Mouse (Mus musculus) stomach, embryonic 15.5 days (tissue): ENCODE results near the gene Mmp1b. TPM values are rescaled to one million over a fixed set of nuclear protein-coding genes. Genes with fewer than 3 reads are reported as not detected.
"Not testable (repeated sequence)": the region's sequence is repeated elsewhere in the genome, so short reads cannot be mapped to it uniquely, and the experiment has no call there.

Experiments used
- ATAC-seq: fragments of 200-750 bp; cut with Nextera tagmentation; 2 replicates; pipeline ENCODE4 v1.8.0; 2017; ENCODE audit warnings: low read depth, moderate number of reproducible peaks, moderate TSS enrichment; ENCODE audit not compliant: insufficient read depth, low FRiP score
- H3K27ac ChIP-seq: fragments of 300-500 bp; sonication (generic); 2 replicates; pipeline ENCODE4 v1.5.1; 2015; ENCODE audit warnings: mild to moderate bottlenecking, inconsistent platforms
- H3K27me3 ChIP-seq: fragments of 300-500 bp; sonication (generic); replicated peaks from 2 replicates; pipeline ENCODE4 v1.6.1; 2015; ENCODE audit warnings: inconsistent platforms
- H3K36me3 ChIP-seq: fragments of 300-500 bp; sonication (generic); 2 replicates; pipeline ENCODE4 v1.6.1; 2015; ENCODE audit warnings: inconsistent platforms
- H3K4me1 ChIP-seq: fragments of 300-500 bp; sonication (generic); 2 replicates; pipeline ENCODE4 v1.6.1; 2015; ENCODE audit warnings: inconsistent platforms
- H3K4me2 ChIP-seq: fragments of 300-500 bp; sonication (generic); 2 replicates; pipeline ENCODE4 v1.6.1; 2015; ENCODE audit warnings: mild to moderate bottlenecking, inconsistent platforms
- H3K4me3 ChIP-seq: fragments of 300-500 bp; sonication (generic); replicated peaks from 2 replicates; pipeline ENCODE4 v1.5.1; 2015; ENCODE audit warnings: inconsistent platforms
- H3K9ac ChIP-seq: fragments of 300-500 bp; sonication (generic); 2 replicates; pipeline ENCODE4 v1.6.1; 2015; ENCODE audit warnings: inconsistent platforms
- H3K9me3 ChIP-seq: fragments of 300-500 bp; sonication (generic); 2 replicates; pipeline ENCODE4 v1.6.1; 2016; ENCODE audit warnings: inconsistent platforms
- WGBS: fragments of 180-500 bp; shearing (Covaris S2); methylation state at CpG from one replicate; pipeline ENCODE4 v1.1.7; 2015; 5-methylcytosine and 5-hydroxymethylcytosine counted together
- polyA plus RNA-seq: library from polyadenylated mRNA; unstranded; fragments of >200 nt; fragmentation: Nextera tagmentation; extraction: Ambion mirVana; gene quantifications from 2 replicates; pipeline ENCODE4 v1.2.1, GENCODE M21; 2015

Mmp1b gene
- polyA plus RNA-seq = not detected in 2 replicates

DNA sequence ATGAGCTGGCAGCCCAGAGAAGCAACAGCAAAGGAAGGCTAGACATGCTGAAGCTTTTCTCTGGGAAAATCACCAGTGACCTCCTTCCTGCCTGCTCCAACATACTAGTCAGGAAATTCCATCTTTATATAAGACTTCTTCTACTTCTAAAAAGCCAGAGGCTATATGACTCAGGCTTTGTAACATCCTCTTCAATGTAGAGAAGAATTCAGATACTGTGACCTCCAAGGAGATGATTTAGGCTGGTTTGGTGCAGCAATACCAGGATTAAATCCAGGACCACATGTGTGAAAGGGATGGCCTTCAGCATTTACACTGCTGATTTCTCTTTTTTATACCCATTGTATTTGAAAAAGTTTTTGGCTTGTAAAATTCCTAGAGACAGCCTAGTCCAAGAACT is at the start of gene Mmp1b:
Gene Mmp1b, minus strand, starts transcription at position 101 of the 400 bp plus-strand sequence.
- no peaks in the 10 kb centered on the region for H3K4me1 ChIP-seq
- no peak within 1 kb of the TSS for H3K4me3 ChIP-seq
- ATAC-seq = no peak
- H3K36me3 ChIP-seq = no peaks in the 10 kb centered on the region
- H3K27ac ChIP-seq = no peak within 1 kb of the TSS
- H3K4me2 ChIP-seq = no peak within 1 kb of the TSS
- H3K9ac ChIP-seq = no peak within 1 kb of the TSS
- H3K9me3 ChIP-seq = no peaks in the 10 kb centered on the region
- H3K27me3 ChIP-seq = no peaks in the 10 kb centered on the region

DNA sequence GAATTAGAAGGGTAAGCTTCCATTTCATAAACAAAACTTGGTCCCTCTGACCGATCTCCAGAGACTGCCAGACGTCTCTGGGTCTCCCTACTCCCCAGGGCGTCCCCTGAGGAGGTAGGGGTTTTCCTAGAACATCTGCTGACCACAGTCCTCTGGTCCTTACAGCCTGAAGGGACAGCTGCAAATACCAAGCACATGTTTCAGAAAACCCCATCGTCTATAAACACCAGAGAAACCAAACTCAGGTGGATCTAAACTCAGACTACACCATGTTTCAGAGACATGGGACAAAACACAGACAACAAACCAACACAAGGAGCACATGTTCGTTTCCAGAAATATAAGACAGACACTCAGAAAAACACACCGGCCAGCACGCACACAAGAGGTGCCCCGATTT is 8.7 kb upstream of the Mmp1b start:
- not testable (repeated sequence) for H3K9ac ChIP-seq, H3K27ac ChIP-seq, H3K4me3 ChIP-seq, H3K36me3 ChIP-seq, ATAC-seq, H3K27me3 ChIP-seq, H3K4me1 ChIP-seq, H3K4me2 ChIP-seq, H3K9me3 ChIP-seq
- 80% methylated on average over 8 of the region's 8 CpGs for WGBS

DNA sequence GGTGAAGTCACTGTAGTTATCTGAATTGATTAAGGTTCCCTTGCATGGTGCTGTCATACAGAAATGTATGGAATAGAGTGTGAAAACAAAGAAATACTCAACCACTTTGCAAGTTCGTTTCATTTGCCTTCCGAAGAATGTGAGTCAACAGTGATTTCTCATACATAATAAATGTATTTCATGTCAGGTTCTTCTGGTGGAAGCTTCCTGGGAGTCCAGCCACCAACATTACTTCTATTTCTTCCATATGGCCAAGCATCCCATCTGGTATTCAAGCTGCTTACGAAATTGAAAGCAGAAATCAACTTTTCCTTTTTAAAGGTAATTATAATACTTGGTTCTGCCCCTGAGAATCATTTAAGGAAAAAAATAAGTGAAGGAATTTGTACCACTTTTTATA is 33.3 kb downstream of the Mmp1b start:
- Histone ChIP-seq H3K4me1 (no peaks in the 10 kb centered on the region), H3K27me3 (no peaks in the 10 kb centered on the region), H3K9me3 (no peaks in the 10 kb centered on the region), H3K9ac (no peak overlapping the region), H3K36me3 (no peaks in the 10 kb centered on the region), H3K4me3 (no peak overlapping the region), H3K27ac (no peak overlapping the region), H3K4me2 (no peak overlapping the region)
- ATAC-seq = no peak
- WGBS = 73% methylated on average over 3 of the region's 3 CpGs

DNA sequence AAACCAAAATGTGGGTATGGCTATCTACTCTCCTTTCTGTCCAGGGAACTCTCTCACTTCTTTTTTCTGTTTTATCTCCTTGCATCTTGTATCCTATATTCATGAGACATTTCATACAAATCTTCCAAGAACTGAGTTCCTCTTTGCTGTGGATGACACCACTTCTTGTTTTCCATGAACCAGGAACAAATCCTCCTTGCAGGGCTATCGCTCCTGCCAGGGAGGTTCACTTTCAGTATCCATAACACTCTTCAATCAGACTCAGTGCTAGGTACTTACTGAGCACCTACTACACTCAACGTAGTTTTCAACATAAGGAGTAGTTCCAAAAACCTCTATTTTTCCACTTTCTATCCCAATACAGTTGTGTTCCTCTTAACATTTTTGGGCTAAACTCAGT is 42.3 kb downstream of the Mmp1b start:
- Histone ChIP-seq H3K4me2 (no peak overlapping the region), H3K27me3 (no peaks in the 10 kb centered on the region), H3K27ac (no peak overlapping the region), H3K9me3 (no peaks in the 10 kb centered on the region), H3K4me3 (no peak overlapping the region), H3K36me3 (no peaks in the 10 kb centered on the region), H3K4me1 (no peaks in the 10 kb centered on the region), H3K9ac (no peak overlapping the region)
- 84% methylated on average over 2 of the region's 2 CpGs for WGBS
- no peak for ATAC-seq

DNA sequence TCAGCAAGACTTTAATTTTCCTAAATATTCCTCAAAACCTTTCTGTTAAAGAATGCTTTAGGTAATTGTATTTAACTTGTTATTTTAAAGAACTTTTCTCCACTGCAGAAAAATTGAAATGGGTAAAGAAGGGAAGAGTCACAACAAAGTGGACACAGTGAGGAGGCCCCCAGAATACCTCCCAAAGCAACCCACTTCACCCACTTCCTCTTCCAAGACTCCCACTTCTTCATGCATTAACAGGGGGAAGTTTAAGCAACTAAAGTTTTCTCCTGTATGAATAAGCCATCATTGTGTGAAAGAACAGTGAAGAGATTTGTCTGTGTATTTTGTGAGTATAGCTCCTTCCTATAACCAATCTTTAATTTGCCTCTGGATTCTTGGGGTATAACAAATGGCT is 43.7 kb downstream of the Mmp1b start, which contains the start of gene Mmp12:
Gene Mmp12, plus strand, starts transcription at position 275 of the 400 bp plus-strand sequence.
- H3K9ac ChIP-seq = no peak within 1 kb of the TSS
- H3K4me1 ChIP-seq = no peaks in the 10 kb centered on the region
- H3K9me3 ChIP-seq = no peaks in the 10 kb centered on the region
- no peaks in the 10 kb centered on the region for H3K36me3 ChIP-seq
- ATAC-seq = no peak
- H3K27me3 ChIP-seq = no peaks in the 10 kb centered on the region
- H3K4me3 ChIP-seq = no peak within 1 kb of the TSS
- no peak within 1 kb of the TSS for H3K27ac ChIP-seq
- no peak within 1 kb of the TSS for H3K4me2 ChIP-seq

DNA sequence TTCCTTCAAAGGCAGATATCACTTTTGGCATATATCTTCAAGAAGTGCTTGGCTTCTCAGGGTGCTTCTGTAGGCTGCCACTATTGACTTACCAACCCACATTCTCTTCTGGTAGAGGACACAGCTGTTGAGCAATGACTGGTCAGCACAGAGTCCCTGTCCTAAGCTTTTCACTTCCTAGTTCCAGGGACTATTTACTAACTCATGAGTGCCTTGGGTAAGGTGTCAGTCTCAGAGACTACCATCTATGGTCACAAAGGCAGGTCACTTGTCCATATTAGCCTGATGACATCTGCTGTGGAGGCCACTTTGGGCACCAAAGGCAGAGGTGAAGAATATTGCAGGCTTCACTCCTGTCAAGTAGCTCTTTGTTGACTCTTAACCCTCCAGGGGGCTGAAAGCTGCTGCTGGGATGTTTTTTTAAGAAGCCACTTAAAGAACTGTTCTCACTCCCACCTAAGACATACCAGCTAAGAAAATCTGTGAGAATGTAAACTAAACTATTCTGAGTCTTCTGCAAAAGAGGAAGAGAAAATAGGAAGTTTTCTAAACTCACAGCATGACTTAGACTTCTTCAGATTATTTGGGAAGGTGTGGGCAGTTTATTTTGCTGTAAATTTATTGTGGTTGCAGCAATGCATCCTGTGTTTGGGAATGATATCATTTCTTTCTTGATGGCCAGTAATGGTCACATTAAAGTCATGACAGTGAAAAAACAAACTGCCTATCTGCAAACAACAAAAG is 50.9 kb downstream of the Mmp1b start:
- no peak overlapping the region for H3K4me3 ChIP-seq
- H3K9ac ChIP-seq = no peak overlapping the region
- H3K36me3 ChIP-seq = no peaks in the 10 kb centered on the region
- no peaks in the 10 kb centered on the region for H3K9me3 ChIP-seq
- no peaks in the 10 kb centered on the region for H3K4me1 ChIP-seq
- ATAC-seq = no peak
- no peak overlapping the region for H3K4me2 ChIP-seq
- H3K27me3 ChIP-seq = no peaks in the 10 kb centered on the region
- H3K27ac ChIP-seq = no peak overlapping the region

DNA sequence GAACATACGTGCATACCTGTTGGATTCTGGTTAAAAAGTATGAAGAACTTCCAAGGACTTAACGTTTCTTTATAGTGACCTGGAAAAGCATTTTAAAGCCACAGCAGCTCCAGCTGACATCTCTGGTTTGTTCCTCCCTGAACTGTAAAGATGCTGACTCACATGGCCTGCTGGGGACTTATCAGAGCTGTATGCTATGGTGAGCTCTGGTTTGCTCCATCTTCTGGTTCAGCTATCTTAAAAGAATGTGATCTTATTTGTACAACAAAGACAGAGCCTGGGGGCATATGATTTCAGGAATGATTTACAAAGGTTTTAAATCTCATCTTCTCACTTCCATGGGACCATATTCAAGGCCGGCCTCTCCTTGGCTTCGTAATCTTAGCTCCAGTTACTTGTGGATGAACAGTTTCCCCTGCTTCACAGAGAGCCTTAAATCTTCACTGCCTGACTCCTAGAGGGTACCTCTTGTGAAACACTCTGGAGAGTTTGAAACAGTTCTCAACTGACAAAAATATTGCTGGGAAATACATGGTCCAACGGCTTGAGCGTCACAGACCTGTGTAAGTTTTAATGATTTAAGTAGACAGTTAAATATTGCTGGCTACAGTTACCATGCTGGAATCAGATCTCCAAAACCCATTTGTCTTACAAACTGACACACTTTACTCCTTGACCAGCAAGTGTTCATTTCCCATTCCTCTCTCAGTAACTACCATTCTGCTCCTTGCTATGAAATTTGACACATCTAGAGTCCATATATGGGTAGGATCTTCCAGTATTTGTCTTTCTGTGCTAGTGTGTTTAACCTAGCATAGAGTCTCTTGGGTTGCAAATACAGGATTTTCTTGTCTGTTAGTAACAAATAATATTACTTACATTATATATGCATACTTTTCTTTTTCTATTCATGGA is 51.8 kb downstream of the Mmp1b start:
- H3K27me3 ChIP-seq = no peaks in the 10 kb centered on the region
- H3K27ac ChIP-seq = no peak overlapping the region
- ATAC-seq = no peak
- H3K4me3 ChIP-seq = no peak overlapping the region
- H3K9me3 ChIP-seq = no peaks in the 10 kb centered on the region
- no peak overlapping the region for H3K4me2 ChIP-seq
- no peaks in the 10 kb centered on the region for H3K36me3 ChIP-seq
- H3K9ac ChIP-seq = no peak overlapping the region
- H3K4me1 ChIP-seq = no peaks in the 10 kb centered on the region
- WGBS = 73% methylated on average over 5 of the region's 6 CpGs

DNA sequence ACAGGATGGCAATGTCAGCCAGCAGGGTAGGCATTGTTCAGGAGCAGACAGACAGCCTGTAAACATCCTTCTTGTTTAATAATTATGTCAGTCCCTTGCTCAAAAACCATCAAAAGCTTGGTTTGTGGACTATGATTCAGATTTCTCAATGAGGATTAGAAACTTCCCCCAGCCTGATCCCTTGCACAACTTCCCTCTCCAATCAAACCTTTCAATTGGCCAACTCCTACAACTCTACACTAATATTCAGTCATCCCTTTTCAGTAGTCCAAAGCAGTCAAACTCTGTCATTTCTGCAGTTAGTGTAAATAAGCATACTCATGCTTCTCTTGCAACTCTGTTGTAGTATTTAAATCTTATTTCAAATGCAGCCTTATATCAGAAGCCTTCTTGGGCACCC is 56.0 kb downstream of the Mmp1b start:
- Histone ChIP-seq H3K9ac (no peak overlapping the region), H3K27me3 (no peaks in the 10 kb centered on the region), H3K27ac (no peak overlapping the region)

More for the DNA sequence above, 56.0 kb downstream of the Mmp1b start:
- Histone ChIP-seq H3K4me3 (no peak overlapping the region), H3K4me1 (no peaks in the 10 kb centered on the region), H3K36me3 (no peaks in the 10 kb centered on the region), H3K9me3 (no peaks in the 10 kb centered on the region), H3K4me2 (no peak overlapping the region)
- no peak for ATAC-seq

Other genes with a start within 250 kb of the Mmp1b start
- gene Dync2h1, start 203.6 kb downstream of the Mmp1b start, polyA plus RNA-seq = 12.4 and 12.9 TPM in 2 replicates
- gene Dcun1d5, start 203.5 kb downstream of the Mmp1b start, polyA plus RNA-seq = 124 and 127 TPM in 2 replicates
- gene Mmp13, start 115.5 kb downstream of the Mmp1b start, polyA plus RNA-seq = 0.48 and 0.55 TPM in 2 replicates
- gene Mmp12, start 43.7 kb downstream of the Mmp1b start, polyA plus RNA-seq = 0.14 and 0.28 TPM in 2 replicates
- 0.06 TPM in 1 of 2 replicates, not detected in the other for gene Mmp3, start 57.8 kb upstream of the Mmp1b start, polyA plus RNA-seq
- gene Mmp10, start 114.3 kb upstream of the Mmp1b start, polyA plus RNA-seq = 0.08 TPM in 1 of 2 replicates, not detected in the other
- 8.3 and 11.7 TPM in 2 replicates for gene Mmp8, start 170.4 kb upstream of the Mmp1b start, polyA plus RNA-seq
- 0.06 TPM in 1 of 2 replicates, not detected in the other for gene Mmp27, start 183.3 kb upstream of the Mmp1b start, polyA plus RNA-seq
- 0.05 TPM in 1 of 2 replicates, not detected in the other for gene Mmp20, start 240.2 kb upstream of the Mmp1b start, polyA plus RNA-seq